Mouse (Mus musculus): ENCODE measurements around the gene Tango6.

The Tango6 gene

DNA sequence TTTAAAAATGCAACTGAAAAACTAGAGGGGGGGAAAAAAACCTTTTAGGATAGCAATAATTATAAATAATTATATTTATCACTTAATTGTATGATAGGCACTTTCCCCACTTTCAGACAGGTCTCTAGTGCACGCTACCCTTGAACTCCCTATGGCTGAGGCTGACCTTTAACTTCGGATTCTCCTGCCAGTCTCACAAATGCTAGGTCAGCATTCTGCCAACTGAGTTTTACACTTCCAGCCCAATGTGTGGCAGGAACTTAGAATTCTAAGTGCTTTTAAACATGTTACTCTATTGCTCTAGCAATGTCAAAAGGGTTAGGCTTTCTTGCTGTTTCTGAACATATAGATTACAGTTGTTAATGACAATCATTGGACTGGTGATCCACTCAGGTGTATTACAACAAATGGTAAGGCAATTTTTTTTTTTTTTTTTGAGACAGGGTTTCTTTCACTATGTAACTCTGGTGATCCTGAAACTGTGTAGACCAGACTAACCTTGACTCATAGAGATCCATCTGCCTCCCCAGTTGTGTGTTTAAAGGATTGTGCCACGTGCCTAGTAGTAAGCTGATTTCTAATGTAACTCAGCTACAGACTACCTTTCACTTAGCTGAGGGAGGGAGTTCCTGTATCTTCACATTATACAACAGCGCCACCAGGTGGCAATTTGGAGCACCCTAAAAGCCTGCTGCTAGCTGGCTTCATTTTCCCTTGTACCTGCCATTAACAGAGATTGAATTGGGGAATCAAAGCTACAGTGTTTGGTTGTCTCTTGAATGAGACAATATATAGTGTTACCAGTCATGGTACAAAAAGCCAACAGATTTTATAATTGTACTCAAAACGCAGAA lies 204.7 kb downstream of the Tango6 start:
- DNase-seq = peak; percentile 78

DNA sequence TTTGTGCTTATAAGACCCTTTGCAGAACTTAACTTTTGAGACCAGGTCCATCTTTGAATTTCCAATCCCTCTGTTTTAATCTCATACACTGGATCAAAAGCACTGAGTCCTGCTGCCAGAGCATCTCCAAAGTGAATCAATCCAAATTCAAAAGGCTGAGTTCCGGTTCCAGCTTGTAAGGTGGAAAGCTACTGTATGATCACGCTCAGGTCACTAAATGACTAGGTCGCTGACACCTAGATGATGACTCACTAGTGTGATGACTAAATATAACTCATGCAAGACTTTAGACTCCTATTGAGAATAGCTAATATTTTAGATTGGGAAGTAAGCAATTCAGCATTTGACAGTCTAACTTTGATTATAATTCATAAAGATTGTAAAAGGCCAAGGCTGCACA lies 205.9 kb downstream of the Tango6 start:
- DNase-seq = no peak

DNA sequence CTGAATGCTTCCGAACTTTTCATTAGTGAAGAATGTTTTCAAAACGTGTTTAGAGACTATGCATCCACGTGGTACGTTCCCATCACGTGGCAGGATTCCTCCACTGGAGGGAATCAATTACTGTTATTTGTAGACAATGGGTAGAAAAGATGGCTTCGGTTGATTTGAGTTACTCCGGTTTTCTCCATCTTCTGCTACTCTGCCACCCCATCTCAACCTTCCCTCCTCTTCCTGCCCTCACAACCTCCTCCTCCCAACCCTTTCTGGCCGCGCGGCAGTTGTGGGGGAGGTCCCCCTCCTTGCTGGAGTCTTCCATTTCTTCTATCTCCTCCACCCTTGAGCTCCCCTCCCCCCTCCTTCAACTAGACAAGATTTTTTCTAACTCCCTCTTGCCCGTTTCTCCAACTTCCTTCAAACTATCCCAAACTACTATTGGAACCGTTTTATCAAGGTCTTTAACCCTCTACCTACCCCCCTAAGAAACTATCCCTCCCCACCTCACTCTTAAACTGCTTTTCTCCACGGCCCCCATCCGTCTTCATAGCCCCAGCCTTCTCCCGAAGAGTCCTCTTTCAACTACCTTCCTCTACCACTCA lies 209.4 kb downstream of the Tango6 start:
- peak; percentile 58 for DNase-seq

GRCm38 (mm10) chr8:106892806-106893451 lies 210.1 kb downstream of the Tango6 start:
- no peak for DNase-seq

DNA sequence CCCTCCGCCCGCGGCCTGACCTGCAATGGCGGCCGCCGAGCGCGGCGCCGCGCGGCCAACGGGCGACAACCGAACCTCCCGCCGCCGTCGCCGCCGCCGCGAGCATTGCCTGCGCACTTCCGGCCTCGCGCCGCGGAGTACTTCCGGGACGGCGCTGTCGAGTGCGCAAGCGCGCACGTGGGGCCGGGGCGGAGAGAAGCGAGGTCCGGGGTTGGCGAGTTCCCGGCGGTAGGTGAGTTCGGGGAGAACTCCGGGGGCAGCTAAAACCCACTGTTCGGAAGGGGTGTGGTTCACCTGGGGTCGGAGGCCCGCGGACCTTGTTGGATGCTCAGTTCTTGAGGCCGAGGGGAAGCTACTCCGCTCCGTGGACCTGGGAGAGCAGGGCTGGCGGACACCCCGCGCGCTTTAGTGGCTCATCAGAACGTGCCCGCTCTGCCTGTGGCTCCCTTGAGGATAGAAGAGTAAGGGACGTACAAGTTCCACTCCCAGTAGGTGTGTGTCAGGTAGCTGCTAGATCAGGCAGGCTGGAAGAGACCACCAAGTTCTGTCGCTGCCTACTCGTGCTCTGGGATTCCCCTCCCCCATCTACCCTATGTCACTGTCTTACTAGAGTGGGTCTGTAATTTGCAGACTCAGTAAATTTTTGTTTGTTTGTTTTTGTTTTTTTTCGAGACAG lies 210.8 kb downstream of the Tango6 start, which contains the start of gene Utp4:
Utp4 (plus strand) TSS at position 156 of the 676 bp plus-strand sequence.
- DNase-seq = peak; percentile 89

GRCm38 (mm10) chr8:106899473-106899872 lies 216.6 kb downstream of the Tango6 start:
- DNase-seq = no peak
